In the genomic region with DNA sequence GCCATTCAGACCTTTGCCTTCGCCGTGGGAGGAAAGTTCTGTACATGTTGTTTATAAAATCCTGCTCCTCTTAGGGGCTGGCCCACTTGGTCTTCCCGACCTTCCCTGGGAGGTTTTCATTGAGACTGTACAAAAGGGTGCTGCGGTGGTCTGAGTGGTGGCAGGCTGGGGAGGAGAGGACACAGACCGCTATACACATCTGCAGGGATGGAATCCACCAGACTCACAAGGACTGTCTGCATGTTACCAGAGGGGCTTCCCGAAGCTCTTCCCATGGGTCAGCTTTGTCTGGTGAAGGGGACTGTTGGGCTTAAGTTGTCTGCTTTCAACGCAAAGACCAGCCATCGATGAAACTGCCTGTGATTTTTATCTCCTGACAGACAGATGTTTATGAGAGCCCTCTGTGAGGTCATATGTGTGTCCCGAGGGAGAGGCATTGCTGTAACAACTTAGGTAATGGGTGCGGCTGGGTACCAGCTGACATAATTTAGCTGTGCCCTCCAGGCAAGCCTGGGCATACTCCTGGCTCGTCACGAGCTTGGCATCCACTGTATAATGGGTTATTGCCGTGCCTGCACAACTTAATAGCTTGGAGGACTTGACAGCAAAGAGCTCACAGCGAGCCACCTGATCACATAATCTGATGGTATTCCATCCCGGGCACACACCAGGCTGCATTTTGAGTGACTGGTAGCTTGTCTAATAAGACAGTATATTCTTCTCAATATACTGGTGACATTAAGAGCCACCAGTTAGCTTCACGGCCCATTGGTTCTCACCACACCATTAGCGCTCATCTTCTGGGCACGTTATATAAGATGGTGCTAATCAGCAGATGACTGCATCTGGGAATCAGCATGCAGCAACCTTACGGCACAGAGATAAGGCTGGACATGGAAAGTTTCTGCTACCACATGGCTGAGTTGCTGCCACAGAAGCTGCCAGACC, we compare ENCODE assay signal across 10 mouse cellular contexts.
DNase-seq lines count a peak whose midpoint lies in the region; ATAC-seq lines count a peak whose summit lies in the region.
"Had no signal": no experiment of that assay in that cellular context is flagged by ENCODE, and none has a peak within 500 bp of the region (broad histone marks: within the 10 kb centered on the region; RNA-seq: fewer than 3 reads in every experiment).

No protein-coding gene starts in this region.

- H3K9ac ChIP-seq in midbrain, embryonic 11.5 days (ENCODE audit: low read length) = no peak overlapping the region
- no peak overlapping the region for H3K9ac ChIP-seq in midbrain, embryonic 13.5 days (replicated peaks)
- H3K9ac ChIP-seq in hindbrain, embryonic 16.5 days (ENCODE audit: low read depth, low read length) = no peak overlapping the region
- no peak overlapping the region for H3K9ac ChIP-seq in stomach, embryonic 16.5 days (ENCODE audit: low read length)

- no peaks in the 10 kb centered on the region for H3K4me1 ChIP-seq in midbrain, embryonic 11.5 days (ENCODE audit: control insufficient read depth, insufficient read depth, low read length)
- H3K4me1 ChIP-seq in midbrain, embryonic 13.5 days (replicated peaks) = no peaks in the 10 kb centered on the region
- H3K4me1 ChIP-seq in hindbrain, embryonic 16.5 days (ENCODE audit: control insufficient read depth, insufficient read depth, low read depth, low read length) = no peaks in the 10 kb centered on the region
- no peaks in the 10 kb centered on the region for H3K4me1 ChIP-seq in stomach, embryonic 16.5 days (ENCODE audit: control insufficient read depth, insufficient read depth, low read length)

- H3K27ac ChIP-seq in midbrain, embryonic 11.5 days (ENCODE audit: low read depth, low read length) = no peak overlapping the region
- H3K27ac ChIP-seq in midbrain, embryonic 13.5 days = no peak overlapping the region
- H3K27ac ChIP-seq in hindbrain, embryonic 16.5 days (ENCODE audit: low read depth, low read length) = no peak overlapping the region
- H3K27ac ChIP-seq in stomach, embryonic 16.5 days (ENCODE audit: low read length) = no peak overlapping the region
- H3K27ac ChIP-seq: kidney, postnatal 0 days had no signal

- H3K27me3 ChIP-seq in midbrain, embryonic 11.5 days (ENCODE audit: control insufficient read depth, insufficient read depth, low read length) = no peaks in the 10 kb centered on the region
- H3K27me3 ChIP-seq in midbrain, embryonic 13.5 days = no peaks in the 10 kb centered on the region
- no peaks in the 10 kb centered on the region for H3K27me3 ChIP-seq in hindbrain, embryonic 16.5 days (replicated peaks; ENCODE audit: control insufficient read depth, insufficient read depth, low read length)
- no peaks in the 10 kb centered on the region for H3K27me3 ChIP-seq in stomach, embryonic 16.5 days (ENCODE audit: control insufficient read depth, insufficient read depth, low read length)

- no peak overlapping the region for H3K4me2 ChIP-seq in midbrain, embryonic 11.5 days
- H3K4me2 ChIP-seq in midbrain, embryonic 13.5 days (replicated peaks) = no peak overlapping the region
- no peak overlapping the region for H3K4me2 ChIP-seq in hindbrain, embryonic 16.5 days (ENCODE audit: low read length)
- no peak overlapping the region for H3K4me2 ChIP-seq in stomach, embryonic 16.5 days (ENCODE audit: low read depth, low read length)

- no peaks in the 10 kb centered on the region for H3K9me3 ChIP-seq in midbrain, embryonic 11.5 days (ENCODE audit: control insufficient read depth, low read length)
- no peaks in the 10 kb centered on the region for H3K9me3 ChIP-seq in midbrain, embryonic 13.5 days
- H3K9me3 ChIP-seq in hindbrain, embryonic 16.5 days (ENCODE audit: control insufficient read depth, low read length) = no peaks in the 10 kb centered on the region
- no peaks in the 10 kb centered on the region for H3K9me3 ChIP-seq in stomach, embryonic 16.5 days (replicated peaks; ENCODE audit: control insufficient read depth, low read length)

- H3K4me3 ChIP-seq in midbrain, embryonic 11.5 days (ENCODE audit: low read depth, low read length) = no peak overlapping the region
- no peak overlapping the region for H3K4me3 ChIP-seq in midbrain, embryonic 13.5 days (replicated peaks)
- H3K4me3 ChIP-seq in hindbrain, embryonic 16.5 days (ENCODE audit: low read length) = no peak overlapping the region
- no peak overlapping the region for H3K4me3 ChIP-seq in stomach, embryonic 16.5 days (replicated peaks; ENCODE audit: low read length)

- ATAC-seq in midbrain, embryonic 11.5 days (ENCODE audit: low FRiP score) = no peak
- ATAC-seq in midbrain, embryonic 13.5 days = no peak
- peak; percentile 40 for ATAC-seq in hindbrain, embryonic 16.5 days
- ATAC-seq in stomach, embryonic 16.5 days (ENCODE audit: insufficient read depth, low FRiP score) = peak; percentile 44; the same call in 1 of the 2 replicates
- ATAC-seq in megakaryocyte-erythroid progenitor cell, adult 5-6 weeks (replicated peaks; ENCODE audit: low FRiP score, low TSS enrichment, poor library complexity, severe bottlenecking) = no peak

- H3K36me3 ChIP-seq in midbrain, embryonic 11.5 days (ENCODE audit: control insufficient read depth, insufficient read depth, low read length) = no peaks in the 10 kb centered on the region
- no peaks in the 10 kb centered on the region for H3K36me3 ChIP-seq in midbrain, embryonic 13.5 days
- no peaks in the 10 kb centered on the region for H3K36me3 ChIP-seq in hindbrain, embryonic 16.5 days (ENCODE audit: control insufficient read depth, insufficient read depth, low read length)
- no peaks in the 10 kb centered on the region for H3K36me3 ChIP-seq in stomach, embryonic 16.5 days (ENCODE audit: control insufficient read depth, insufficient read depth, low read length)

- DNase-seq in midbrain, embryonic 11.5 days (ENCODE audit: low spot score, missing footprints) = peak; percentile 66
- peak; percentile 31 for DNase-seq in kidney, postnatal 10 days
- no peak for DNase-seq in lung, postnatal 14 days
- DNase-seq: cerebellum, adult 8-10 months; liver had no signal

- 87% methylated on average over 19 of the region's 19 CpGs for WGBS in midbrain, embryonic 11.5 days
- WGBS in midbrain, embryonic 13.5 days = 91% methylated on average over 19 of the region's 19 CpGs
- 77% methylated on average over 19 of the region's 19 CpGs for WGBS in hindbrain, embryonic 16.5 days
- 64% methylated on average over 19 of the region's 19 CpGs for WGBS in stomach, embryonic 16.5 days

Comparison
In these comparisons a context has a peak if more than half of its experiments do, and no peak if none do; other contexts are left out.
1. ATAC-seq: peak in hindbrain, embryonic 16.5 days (single experiment) and stomach, embryonic 16.5 days (single experiment); none in midbrain, embryonic 11.5 days (single experiment), midbrain, embryonic 13.5 days (single experiment) and megakaryocyte-erythroid progenitor cell, adult 5-6 weeks (single experiment).